Mouse (Mus musculus) limb, embryonic 14.5 days (tissue): ENCODE data around the gene Csl. TPM values are rescaled to one million over a fixed set of nuclear protein-coding genes. Genes with fewer than 3 reads are reported as not detected.

Experiments used
- ATAC-seq: fragments of 200-750 bp; cut with Nextera tagmentation; 2 replicates; pipeline ENCODE4 v1.8.0; 2017; ENCODE audit warnings: low read depth, moderate number of reproducible peaks, moderate TSS enrichment; ENCODE audit not compliant: low FRiP score
- DNase-seq: peaks from one replicate; pipeline ENCODE4 v3.0.0-alpha.2; 2015; ENCODE audit warnings: low spot score
- H3K27ac ChIP-seq: fragments of 300-500 bp; sonication (generic); replicated peaks from 2 replicates; pipeline ENCODE4 v1.5.1; 2014; ENCODE audit warnings: low read depth, mild to moderate bottlenecking, low read length, moderate library complexity, mixed read lengths
- H3K27me3 ChIP-seq: fragments of 300-500 bp; sonication (generic); 2 replicates; pipeline ENCODE4 v1.6.1; 2014; ENCODE audit warnings: low read length, mixed read lengths; ENCODE audit not compliant: control insufficient read depth, insufficient read depth
- H3K36me3 ChIP-seq: fragments of 300-500 bp; sonication (generic); 2 replicates; pipeline ENCODE4 v1.6.1; 2014; ENCODE audit warnings: mild to moderate bottlenecking, low read length, moderate library complexity, mixed read lengths; ENCODE audit not compliant: control insufficient read depth, insufficient read depth
- H3K4me1 ChIP-seq: fragments of 300-500 bp; sonication (generic); 2 replicates; pipeline ENCODE4 v1.6.1; 2014; ENCODE audit warnings: antibody characterized with exemption, low read length, mixed read lengths; ENCODE audit not compliant: control insufficient read depth, insufficient read depth
- H3K4me2 ChIP-seq: fragments of 300-500 bp; sonication (generic); replicated peaks from 2 replicates; pipeline ENCODE4 v1.6.1; 2014; ENCODE audit warnings: low read depth, mild to moderate bottlenecking, low read length, moderate library complexity; ENCODE audit not compliant: severe bottlenecking
- H3K4me3 ChIP-seq: fragments of 300-500 bp; sonication (generic); replicated peaks from 2 replicates; pipeline ENCODE4 v1.5.1; 2014; ENCODE audit warnings: low read length
- H3K9ac ChIP-seq: fragments of 300-500 bp; sonication (generic); 2 replicates; pipeline ENCODE4 v1.6.1; 2014; ENCODE audit warnings: mild to moderate bottlenecking, low read depth, low read length, moderate library complexity; ENCODE audit not compliant: severe bottlenecking
- H3K9me3 ChIP-seq: fragments of 300-500 bp; sonication (generic); 2 replicates; pipeline ENCODE4 v1.6.1; 2016; ENCODE audit warnings: low read length; ENCODE audit not compliant: control insufficient read depth
- POLR2A ChIP-seq: fragments of 200-500 bp; IDR thresholded peaks from 2 replicates; pipeline ENCODE4 v1.8.0; 2012; ENCODE audit warnings: inconsistent platforms, mild to moderate bottlenecking, moderate library complexity, borderline replicate concordance; ENCODE audit not compliant: insufficient read depth, insufficient read length; ENCODE audit errors: extremely low read depth
- WGBS: fragments of 180-500 bp; shearing (Covaris S2); extraction: QIAGEN DNeasy Blood & Tissue Kit; methylation state at CpG from one replicate; pipeline ENCODE4 v1.1.7; 2014; 5-methylcytosine and 5-hydroxymethylcytosine counted together
- polyA plus RNA-seq, 2 experiments: library from polyadenylated mRNA; depleted of rRNA in 1 of 2; stranded (reverse) in 1 of 2; unstranded in 1 of 2; fragments of >200 nt; fragmentation: Nextera tagmentation in 1 of 2; extraction: Ambion mirVana in 1 of 2; gene quantifications; 2 replicates each; pipeline versions ENCODE4 v1.2.1 to v1.2.3; 2012 to 2014

The Csl gene
- polyA plus RNA-seq (2012; rRNA removed) = 0.04 TPM in 1 of 2 replicates, not detected in the other
- 0.10 TPM in 2 replicates for polyA plus RNA-seq (2014; fragmentation: Nextera tagmentation; extraction: Ambion mirVana)

GRCm38 (mm10) chr10:99759558-99759957, at the start of gene Csl:
Gene Csl (minus strand): TSS chr10:99759658.
- Histone ChIP-seq H3K4me3 (no peak within 1 kb of the TSS), H3K36me3 (no peaks in the 10 kb centered on the region), H3K9ac (no peak within 1 kb of the TSS), H3K9me3 (no peaks in the 10 kb centered on the region), H3K27me3 (no peaks in the 10 kb centered on the region), H3K4me1 (no peaks in the 10 kb centered on the region), H3K4me2 (no peak within 1 kb of the TSS), H3K27ac (no peak within 1 kb of the TSS)
- whole genome bisulfite sequencing = 89% methylated on average over 9 of the region's 9 CpGs
- no peak for TF ChIP-seq POLR2A
- DNase-seq = no peak
- no peak for ATAC-seq

- no peak for DNase-seq
- no peak overlapping the region for H3K9ac ChIP-seq
- no peak for TF ChIP-seq POLR2A
- H3K9me3 ChIP-seq = no peaks in the 10 kb centered on the region
- H3K4me1 ChIP-seq = no peaks in the 10 kb centered on the region
- H3K36me3 ChIP-seq = no peaks in the 10 kb centered on the region
- no peak overlapping the region for H3K27ac ChIP-seq
- no peak overlapping the region for H3K4me3 ChIP-seq
- no peak overlapping the region for H3K4me2 ChIP-seq
- 84% methylated on average over 2 of the region's 2 CpGs for WGBS
- no peaks in the 10 kb centered on the region for H3K27me3 ChIP-seq
- ATAC-seq = no peak
Observed at GRCm38 (mm10) chr10:99789418-99789817, 30.0 kb upstream of the Csl start.

- no peak for ATAC-seq
- 79% methylated on average over 12 of the region's 12 CpGs for WGBS
- H3K36me3 ChIP-seq = no peaks in the 10 kb centered on the region
Observed at GRCm38 (mm10) chr10:99774228-99775120, 15.0 kb upstream of the Csl start.

GRCm38 (mm10) chr10:99750146-99750545, 9.3 kb downstream of the Csl start:
- Histone ChIP-seq H3K9ac (no peak overlapping the region), H3K9me3 (no peaks in the 10 kb centered on the region), H3K4me2 (no peak overlapping the region), H3K36me3 (no peaks in the 10 kb centered on the region), H3K4me3 (no peak overlapping the region), H3K27me3 (no peaks in the 10 kb centered on the region), H3K4me1 (no peaks in the 10 kb centered on the region), H3K27ac (no peak overlapping the region)
- DNase-seq (peak; percentile 55), ATAC-seq (0 out of 2 replicates have a peak, but pooled peaks have one; percentile 15)
- 73% methylated on average over 2 of the region's 2 CpGs for WGBS
- TF ChIP-seq POLR2A = no peak

More at GRCm38 (mm10) chr10:99774228-99775120, 15.0 kb upstream of the Csl start:
- no peak for DNase-seq
- H3K4me3 ChIP-seq = no peak overlapping the region
- no peak for TF ChIP-seq POLR2A
- H3K9me3 ChIP-seq = no peaks in the 10 kb centered on the region
- H3K9ac ChIP-seq = no peak overlapping the region
- H3K27me3 ChIP-seq = no peaks in the 10 kb centered on the region
- no peak overlapping the region for H3K27ac ChIP-seq
- H3K4me2 ChIP-seq = no peak overlapping the region
- no peaks in the 10 kb centered on the region for H3K4me1 ChIP-seq

- ATAC-seq (no peak), DNase-seq (no peak)
- Histone ChIP-seq H3K4me2 (no peak overlapping the region), H3K36me3 (no peaks in the 10 kb centered on the region), H3K4me3 (no peak overlapping the region), H3K4me1 (no peaks in the 10 kb centered on the region), H3K27me3 (no peaks in the 10 kb centered on the region), H3K9me3 (no peaks in the 10 kb centered on the region), H3K27ac (no peak overlapping the region), H3K9ac (no peak overlapping the region)
- no peak for TF ChIP-seq POLR2A
- WGBS = 21% methylated on average over 2 of the region's 2 CpGs
Observed at GRCm38 (mm10) chr10:99748668-99749260, 10.7 kb downstream of the Csl start.
